Mouse (Mus musculus): ENCODE data around the gene Calr3.
A peak's percentile ranks its signal among the peaks of the same experiment; 100 is the strongest.

Calr3 gene

GRCm38 (mm10) chr8:72438248-72439015 is 5.2 kb downstream of the Calr3 start:
- no peak for DNase-seq (ENCODE audit: low read depth in 2 of 2, low spot score in 2 of 2)

DNA sequence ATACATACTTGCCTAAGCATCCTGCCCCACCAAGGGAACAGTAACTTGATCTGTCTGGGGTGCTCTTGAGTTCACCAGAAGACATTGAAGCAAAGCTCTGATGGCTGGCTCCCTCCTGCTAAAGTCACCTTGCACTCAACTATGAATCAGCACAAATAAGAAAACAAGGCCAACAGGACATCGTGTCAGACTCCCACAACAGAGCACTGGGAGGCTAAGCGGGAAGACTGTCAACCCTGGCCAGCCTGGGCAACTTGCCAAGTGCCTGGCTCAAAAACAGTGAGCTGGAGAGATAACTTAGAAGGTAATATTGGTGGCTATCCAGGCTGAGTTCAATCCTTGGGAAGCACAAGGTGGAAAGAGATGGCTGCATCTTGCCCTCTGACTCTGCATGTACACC is 8.7 kb downstream of the Calr3 start:
- DNase-seq (ENCODE audit: low read depth in 2 of 2, low spot score in 2 of 2): no peak

DNA sequence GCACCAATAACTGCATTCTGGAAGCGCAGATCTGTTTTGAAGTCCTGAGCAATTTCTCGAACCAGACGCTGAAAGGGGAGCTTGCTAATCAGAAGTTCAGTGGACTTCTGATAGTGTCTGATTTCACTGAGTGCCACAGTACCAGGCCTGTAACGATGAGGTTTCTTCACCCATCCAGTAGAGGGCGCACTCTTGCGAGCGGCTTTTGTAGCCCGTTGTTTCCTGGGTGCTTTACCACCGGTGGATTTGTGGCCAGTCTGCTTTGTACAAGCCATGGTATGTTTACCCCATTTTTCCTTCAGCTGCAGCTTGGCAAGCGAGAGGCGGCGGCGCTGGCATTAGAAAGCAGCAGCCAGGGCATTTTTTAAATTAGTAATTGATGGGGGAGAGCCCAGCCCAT is 14.0 kb downstream of the Calr3 start:
- DNase-seq (ENCODE audit: low read depth in 2 of 2, low spot score in 2 of 2): peak; percentile 49 to 68

GRCm38 (mm10) chr8:72422926-72423325 is 20.7 kb downstream of the Calr3 start:
- no peak for DNase-seq (ENCODE audit: low read depth in 2 of 2, low spot score in 2 of 2)

- DNase-seq (ENCODE audit: low read depth in 2 of 2, low spot score in 2 of 2): peak; percentile 98 to 99
Observed at GRCm38 (mm10) chr8:72421362-72422335, 22.0 kb downstream of the Calr3 start, which contains the start of gene Eps15l1. TSS of gene Eps15l1 (minus strand) at chr8:72421460.

- DNase-seq (ENCODE audit: low read depth in 2 of 2, low spot score in 2 of 2): peak; percentile 29 to 36
Observed at GRCm38 (mm10) chr8:72420571-72421361, 22.9 kb downstream of the Calr3 start.

DNA sequence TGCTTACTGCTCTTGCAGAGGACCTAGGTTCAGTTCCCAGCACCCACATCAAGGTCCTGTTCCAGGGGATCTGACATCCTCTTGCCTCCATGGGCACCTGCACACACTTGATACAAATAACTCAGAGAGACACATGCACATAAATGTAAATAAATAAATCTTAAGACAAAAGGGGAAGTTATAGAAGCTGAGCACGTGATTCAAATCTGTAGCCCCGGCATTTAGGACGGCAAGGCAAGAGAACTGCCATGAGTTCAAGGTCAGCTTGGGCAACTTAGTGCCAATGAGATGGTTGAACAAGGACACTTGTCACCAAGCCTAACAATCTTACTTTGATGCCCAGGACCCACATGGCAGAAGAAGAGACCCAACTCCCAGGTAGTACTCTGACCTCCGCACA is 25.6 kb downstream of the Calr3 start:
- DNase-seq (ENCODE audit: low read depth in 2 of 2, low spot score in 2 of 2): no peak

DNA sequence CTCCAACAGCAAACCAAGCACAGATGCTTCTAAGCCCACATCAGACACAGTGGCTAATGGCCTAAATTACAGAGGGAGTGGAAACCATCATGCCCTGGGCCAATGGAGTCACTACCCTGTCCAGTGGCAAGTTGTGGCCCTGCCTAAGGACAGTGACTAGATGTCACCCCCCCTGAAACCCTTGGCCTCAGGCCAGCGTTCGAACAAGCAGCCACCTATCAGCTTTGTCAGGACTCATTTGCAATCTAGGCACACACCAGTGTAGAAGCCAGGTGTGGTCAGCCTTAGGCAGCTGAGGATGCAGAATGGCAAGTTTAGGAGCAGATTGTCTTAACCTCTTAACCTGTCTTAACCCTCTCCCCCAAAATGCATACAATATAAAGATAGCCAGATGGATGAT is 28.4 kb downstream of the Calr3 start:
- no peak for DNase-seq (ENCODE audit: low read depth in 2 of 2, low spot score in 2 of 2)

- no peak for DNase-seq (ENCODE audit: low read depth in 2 of 2, low spot score in 2 of 2)
Observed at GRCm38 (mm10) chr8:72413839-72414238, 29.8 kb downstream of the Calr3 start.

GRCm38 (mm10) chr8:72409443-72409842 is 34.2 kb downstream of the Calr3 start:
- DNase-seq (ENCODE audit: low read depth in 2 of 2, low spot score in 2 of 2): no peak

GRCm38 (mm10) chr8:72407878-72408277 is 35.8 kb downstream of the Calr3 start:
- DNase-seq (ENCODE audit: low read depth in 2 of 2, low spot score in 2 of 2): no peak

GRCm38 (mm10) chr8:72402981-72403380 is 40.7 kb downstream of the Calr3 start:
- no peak for DNase-seq (ENCODE audit: low read depth in 2 of 2, low spot score in 2 of 2)

- no peak for DNase-seq (ENCODE audit: low read depth in 2 of 2, low spot score in 2 of 2)
Observed at GRCm38 (mm10) chr8:72401381-72401780, 42.3 kb downstream of the Calr3 start.

DNA sequence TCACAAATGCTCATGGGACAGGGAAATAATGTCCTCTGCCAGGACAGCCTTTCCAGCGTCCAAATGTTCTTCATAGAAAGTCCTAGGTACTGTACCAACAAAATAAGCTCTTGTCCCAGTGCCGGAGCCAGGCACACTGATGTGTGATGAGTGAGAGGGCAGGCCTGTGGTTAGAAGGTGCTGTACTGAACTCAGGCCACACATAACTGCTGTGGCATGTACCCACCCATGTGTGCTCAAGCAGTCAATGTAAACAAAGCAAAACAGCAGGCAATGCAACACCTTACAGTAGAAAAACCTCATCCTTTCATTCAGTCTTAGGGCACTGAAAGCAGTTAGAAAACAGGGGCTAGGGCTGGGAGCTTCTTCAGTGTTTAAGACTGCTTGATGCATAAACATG is 57.9 kb downstream of the Calr3 start:
- DNase-seq (ENCODE audit: low read depth in 2 of 2, low spot score in 2 of 2): no peak

DNA sequence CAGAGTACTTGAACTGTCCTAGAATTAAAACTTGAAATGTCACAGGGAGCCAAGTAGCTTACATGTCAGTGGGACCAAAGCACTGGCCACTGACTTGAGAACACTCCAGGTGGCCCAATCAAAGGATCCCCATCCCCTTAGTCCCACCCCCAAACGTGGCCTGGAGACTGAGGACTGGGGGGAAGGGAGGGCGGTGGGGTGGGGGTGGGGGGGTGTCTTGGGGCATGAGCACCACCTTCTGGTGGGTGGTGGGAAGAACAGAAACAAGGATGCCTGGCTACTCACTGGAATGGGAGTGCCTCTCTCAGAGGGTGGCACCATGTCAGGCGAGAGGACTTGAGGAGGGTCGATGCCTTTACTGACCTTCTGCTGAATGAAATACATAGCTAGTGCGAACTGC is 61.3 kb downstream of the Calr3 start:
- no peak for DNase-seq (ENCODE audit: low read depth in 2 of 2, low spot score in 2 of 2)

GRCm38 (mm10) chr8:72380656-72381055 is 63.0 kb downstream of the Calr3 start:
- no peak for DNase-seq (ENCODE audit: low read depth in 2 of 2, low spot score in 2 of 2)

DNA sequence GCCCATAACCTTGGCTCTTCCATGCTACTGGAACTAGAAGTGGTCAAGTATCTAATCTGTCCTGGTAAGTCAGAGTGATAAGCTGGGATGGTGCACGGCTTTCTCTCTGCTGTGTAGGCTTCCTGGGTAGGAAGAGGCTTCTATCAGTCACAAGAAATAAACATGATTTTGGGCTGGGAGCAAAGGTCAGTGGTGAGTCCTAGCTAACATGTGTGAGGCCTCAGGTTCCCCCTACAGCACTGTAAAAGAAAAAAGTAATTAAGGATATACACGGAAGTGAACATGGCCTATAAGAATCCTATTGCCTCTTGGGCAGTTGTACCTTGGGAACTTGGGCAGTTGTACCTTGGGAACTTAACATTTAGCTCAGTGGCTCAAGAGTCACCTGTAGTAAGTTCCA is 66.8 kb downstream of the Calr3 start:
- no peak for DNase-seq (ENCODE audit: low read depth in 2 of 2, low spot score in 2 of 2)

DNA sequence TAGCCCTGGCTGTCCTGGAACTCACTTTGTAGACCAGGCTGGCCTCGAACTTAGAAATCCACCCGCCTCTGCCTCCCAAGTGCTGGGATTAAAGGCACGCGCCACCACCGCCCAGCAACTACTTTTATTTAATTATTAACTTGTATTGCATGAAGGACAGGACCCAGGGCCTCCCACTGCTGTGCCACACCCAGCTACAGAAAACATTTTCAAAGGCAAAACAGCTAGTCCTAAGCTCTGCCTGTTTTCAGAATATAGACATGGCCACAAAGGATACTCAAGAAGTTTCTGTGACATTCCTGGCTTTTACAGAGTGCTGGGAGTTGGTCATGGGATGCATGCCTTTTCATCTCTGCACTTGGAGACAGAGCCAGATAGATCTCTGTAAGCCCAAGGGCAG is 67.4 kb downstream of the Calr3 start:
- no peak for DNase-seq (ENCODE audit: low read depth in 2 of 2, low spot score in 2 of 2)

- DNase-seq (ENCODE audit: low read depth in 2 of 2, low spot score in 2 of 2): no peak
Observed at GRCm38 (mm10) chr8:72375161-72375560, 68.5 kb downstream of the Calr3 start.

Measured in CD8-positive naive resting alpha-beta T cell, adult 2 months (primary cell).